Mouse (Mus musculus) embryonic fibroblast, embryonic 13.5 days (primary cell): ENCODE data around the gene Med12l. TPM values are rescaled to one million over a fixed set of nuclear protein-coding genes. Genes with fewer than 3 reads are reported as not detected.

Experiments
- H3K27ac ChIP-seq: 2 replicates; pipeline ENCODE4 v1.5.1; 2012; ENCODE audit warnings: low read length, control low read depth, inconsistent platforms; ENCODE audit not compliant: insufficient read depth
- H3K4me1 ChIP-seq: 2 replicates; pipeline ENCODE4 v1.6.1; 2011; ENCODE audit warnings: low read length; ENCODE audit not compliant: control insufficient read depth, insufficient read depth
- H3K4me3 ChIP-seq: 2 replicates; pipeline ENCODE4 v1.5.1; 2011; ENCODE audit warnings: mild to moderate bottlenecking, control low read depth, low read length; ENCODE audit not compliant: insufficient read depth
- CTCF ChIP-seq: IDR thresholded peaks from 2 replicates; pipeline ENCODE4 v1.5.1; 2011; ENCODE audit warnings: mild to moderate bottlenecking, control low read depth, low read length, moderate library complexity, borderline replicate concordance; ENCODE audit not compliant: insufficient read depth
- POLR2A ChIP-seq: IDR thresholded peaks from 2 replicates; pipeline ENCODE4 v1.6.1; 2011; ENCODE audit warnings: low read depth, mild to moderate bottlenecking, control low read depth, low read length, moderate library complexity
- polyA plus RNA-seq: library from polyadenylated mRNA; stranded (reverse); fragments of >200 nt; gene quantifications from 2 replicates; pipeline ENCODE4 v1.2.4, GENCODE M21; 2011; ENCODE audit warnings: low read depth; ENCODE audit not compliant: missing spikeins, insufficient read length

The Med12l gene
- polyA plus RNA-seq, 1 experiment: 0.97 TPM

DNA sequence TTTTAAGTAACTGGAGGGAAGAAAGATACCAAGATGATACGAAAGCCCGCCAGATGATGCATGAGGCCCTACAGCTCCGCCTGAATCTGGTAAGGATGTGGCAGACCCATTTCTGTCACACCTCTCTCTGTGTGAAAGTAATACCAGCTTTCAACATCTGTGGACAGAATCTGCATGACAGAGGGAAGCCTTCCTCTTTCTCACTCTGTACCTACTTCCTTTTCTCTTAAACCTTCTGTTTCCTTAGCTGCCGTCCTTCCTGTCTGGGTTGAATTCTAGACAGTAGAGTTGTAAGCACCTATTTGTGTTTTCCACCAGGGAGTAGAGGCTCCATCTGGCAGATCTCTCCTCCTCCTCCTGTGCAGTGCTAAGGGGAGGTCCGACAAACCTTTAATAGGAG is 255.1 kb downstream of the Med12l start:
- no peak overlapping the region for H3K4me3 ChIP-seq
- TF ChIP-seq CTCF (no peak), POLR2A (no peak)
- no peaks in the 10 kb centered on the region for H3K4me1 ChIP-seq
- H3K27ac ChIP-seq: no peak overlapping the region

DNA sequence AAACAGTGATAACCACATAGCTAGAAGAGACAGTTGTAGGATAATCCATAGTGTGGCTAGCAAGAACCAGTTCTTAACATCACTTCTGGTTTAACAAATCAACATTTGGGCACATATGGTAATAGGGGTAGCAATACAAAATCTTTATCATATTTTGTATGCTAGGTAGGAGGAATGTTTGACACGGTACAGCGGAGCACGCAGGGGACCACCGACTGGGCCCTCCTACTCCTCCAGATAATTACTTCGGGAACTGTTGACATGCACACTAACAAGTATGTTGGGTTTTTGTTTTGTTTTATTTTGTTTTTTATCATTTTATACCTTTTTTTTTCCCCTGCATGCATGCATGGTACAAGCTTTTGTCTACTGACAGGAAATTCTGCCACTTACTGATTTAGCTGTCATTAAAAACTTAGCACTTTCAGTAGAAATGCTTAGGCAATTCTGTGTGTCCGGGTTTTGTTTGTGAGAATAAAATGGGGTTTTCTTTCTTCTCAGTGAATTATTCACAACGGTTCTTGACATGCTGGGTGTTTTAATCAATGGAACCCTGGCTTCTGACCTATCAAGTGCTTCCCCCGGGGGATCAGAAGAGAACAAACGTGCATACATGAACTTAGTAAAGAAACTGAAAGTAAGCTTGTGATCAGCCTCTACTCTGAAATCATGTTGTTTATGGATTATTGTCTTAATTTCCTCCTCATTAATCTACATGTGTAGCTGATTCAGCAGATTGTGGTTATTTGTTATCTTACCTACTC is 256.3 kb downstream of the Med12l start:
- TF ChIP-seq CTCF (no peak), POLR2A (no peak)
- H3K4me3 ChIP-seq: no peak overlapping the region
- no peak overlapping the region for H3K27ac ChIP-seq
- H3K4me1 ChIP-seq: no peaks in the 10 kb centered on the region

DNA sequence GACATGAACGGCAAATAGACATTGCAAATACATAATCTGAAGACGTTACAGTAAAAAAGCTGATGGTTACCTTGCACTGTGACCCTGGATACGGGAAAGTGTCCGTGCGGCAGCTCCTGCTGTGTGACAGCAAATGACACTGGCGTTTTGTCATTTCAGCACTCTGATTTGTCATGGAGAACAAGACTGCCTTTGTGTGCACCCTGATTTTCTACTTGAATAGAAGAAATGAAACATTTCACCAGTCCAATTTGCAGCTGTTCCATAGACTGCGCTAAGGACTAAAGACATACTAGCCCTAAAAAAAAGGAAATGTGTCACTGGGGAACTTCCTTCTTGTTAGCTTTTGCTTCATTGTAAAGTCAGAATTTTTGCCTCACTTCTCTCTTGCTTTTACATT is 257.1 kb downstream of the Med12l start, which contains the start of gene P2ry12:
TSS of gene P2ry12 (minus strand) at position 168 of the 400 bp plus-strand sequence.
- no peaks in the 10 kb centered on the region for H3K4me1 ChIP-seq
- no peak for TF ChIP-seq POLR2A
- no peak for TF ChIP-seq CTCF
- H3K27ac ChIP-seq: no peak within 1 kb of the TSS
- no peak within 1 kb of the TSS for H3K4me3 ChIP-seq

DNA sequence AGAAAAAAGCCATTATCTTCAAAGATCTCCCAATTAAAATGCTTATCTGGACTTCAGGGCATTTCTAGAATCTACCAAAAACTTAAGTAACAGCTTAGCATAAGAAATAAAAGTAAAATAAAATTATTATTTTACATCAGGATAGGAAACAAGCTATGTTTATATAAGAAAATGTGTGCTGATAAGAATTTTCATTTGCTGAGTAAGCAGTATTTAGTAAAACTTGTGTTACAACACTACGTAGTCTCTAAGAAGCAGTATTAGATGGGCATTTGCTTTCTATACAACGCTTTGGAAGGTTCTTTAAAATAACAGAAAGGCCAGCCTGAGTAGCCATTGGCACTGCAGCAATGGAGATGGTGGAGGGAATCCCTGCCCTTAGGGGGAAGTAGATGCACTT is 257.8 kb downstream of the Med12l start:
- TF ChIP-seq POLR2A (no peak), CTCF (no peak)
- no peak overlapping the region for H3K27ac ChIP-seq
- no peak overlapping the region for H3K4me3 ChIP-seq
- H3K4me1 ChIP-seq: no peaks in the 10 kb centered on the region

DNA sequence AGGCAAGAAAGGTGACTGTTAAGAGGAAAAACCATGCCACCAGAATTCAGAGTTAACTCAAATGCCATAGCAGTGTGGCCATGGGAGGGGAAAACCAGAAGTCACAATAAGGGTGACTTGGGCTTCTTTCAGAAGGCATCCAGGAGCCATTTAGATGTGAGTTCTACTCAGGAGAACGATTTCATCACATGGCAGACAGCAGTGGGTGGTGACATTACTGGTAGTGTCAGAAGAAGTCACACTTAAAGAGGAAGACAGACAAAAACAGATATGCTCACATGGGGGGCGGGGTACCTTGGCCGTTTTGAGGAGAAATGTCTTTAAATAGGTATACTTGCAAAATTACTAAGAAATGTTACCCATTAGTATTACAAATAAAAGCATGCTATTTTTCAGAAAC is 258.4 kb downstream of the Med12l start:
- no peaks in the 10 kb centered on the region for H3K4me1 ChIP-seq
- TF ChIP-seq CTCF: no peak
- no peak for TF ChIP-seq POLR2A
- no peak overlapping the region for H3K27ac ChIP-seq
- no peak overlapping the region for H3K4me3 ChIP-seq

DNA sequence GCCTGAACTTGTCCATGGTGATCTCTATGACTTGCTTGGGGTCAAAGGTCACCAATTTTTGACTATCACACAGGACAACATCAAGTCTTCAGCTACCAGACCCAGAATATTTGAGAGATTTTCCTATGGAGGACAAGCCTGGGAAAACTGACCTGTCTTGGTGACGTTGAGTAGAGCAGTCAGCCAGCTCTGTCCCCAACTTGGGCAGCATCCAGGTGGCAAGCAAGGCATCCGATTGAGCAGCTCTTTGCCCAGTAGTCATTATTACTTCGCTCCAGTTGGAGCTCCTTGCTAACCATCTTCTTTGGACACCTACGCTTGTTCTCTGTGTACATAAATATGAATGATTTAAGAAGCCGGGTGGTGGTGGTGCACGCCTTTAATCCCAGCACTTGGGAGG is 265.2 kb downstream of the Med12l start:
- Histone ChIP-seq H3K4me1 (no peaks in the 10 kb centered on the region), H3K27ac (no peak overlapping the region), H3K4me3 (no peak overlapping the region)
- TF ChIP-seq POLR2A (no peak), CTCF (no peak)

DNA sequence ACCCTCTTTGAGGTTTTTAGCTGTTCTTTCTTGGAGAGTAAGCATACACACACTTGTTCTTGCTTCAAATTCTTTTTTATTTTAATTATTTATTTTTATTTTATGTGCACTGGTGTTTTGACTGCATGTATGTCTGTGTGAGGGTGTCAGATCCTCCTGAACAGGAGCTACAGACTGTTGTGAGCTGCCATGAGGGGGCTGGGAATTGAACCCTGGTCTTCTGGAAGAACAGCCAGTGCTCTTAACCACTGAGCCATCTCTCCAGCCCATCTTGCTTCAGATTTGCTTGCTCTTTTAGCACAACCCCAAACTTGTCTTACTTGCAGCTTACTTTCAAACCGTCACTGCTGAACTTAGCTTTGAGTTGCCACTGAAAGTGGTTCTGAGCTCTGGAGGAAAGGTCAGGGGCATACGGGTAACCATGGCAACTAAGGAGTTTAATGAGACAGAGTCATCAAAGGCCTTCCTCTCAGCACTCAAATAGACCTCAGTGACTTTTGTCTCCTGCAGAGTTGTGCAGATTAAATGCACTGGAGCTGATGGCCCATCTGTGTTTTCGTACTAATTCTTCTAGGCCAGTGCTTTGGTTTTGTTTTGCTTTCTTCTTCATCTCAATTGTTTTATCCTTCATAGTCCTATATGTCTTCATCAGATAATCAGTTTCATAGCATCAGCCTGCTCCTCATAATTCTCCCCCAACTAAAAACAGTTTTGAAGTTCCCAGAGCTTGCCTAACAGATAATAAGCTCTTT is 272.1 kb downstream of the Med12l start:
- Histone ChIP-seq H3K4me1 (peaks cover 10% of the 10 kb centered on the region), H3K27ac (no peak overlapping the region), H3K4me3 (no peak overlapping the region)
- no peak for TF ChIP-seq POLR2A
- no peak for TF ChIP-seq CTCF

DNA sequence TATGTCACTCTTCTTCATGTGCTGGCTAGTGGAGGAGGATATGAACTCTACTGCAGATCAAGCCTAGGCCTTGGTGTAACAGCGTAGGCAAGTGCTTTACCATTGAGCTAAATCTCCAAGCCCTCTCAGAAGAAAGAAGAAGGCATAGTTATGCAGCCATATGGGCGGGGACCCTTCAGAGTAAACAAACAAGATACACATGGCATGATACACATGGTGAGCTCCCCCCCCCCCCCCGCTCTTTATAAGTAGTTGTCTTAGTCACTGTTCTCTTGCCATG is 272.6 kb downstream of the Med12l start:
- Histone ChIP-seq H3K4me1 (peaks cover 10% of the 10 kb centered on the region), H3K4me3 (no peak overlapping the region), H3K27ac (no peak overlapping the region)
- TF ChIP-seq POLR2A (no peak), CTCF (no peak)

DNA sequence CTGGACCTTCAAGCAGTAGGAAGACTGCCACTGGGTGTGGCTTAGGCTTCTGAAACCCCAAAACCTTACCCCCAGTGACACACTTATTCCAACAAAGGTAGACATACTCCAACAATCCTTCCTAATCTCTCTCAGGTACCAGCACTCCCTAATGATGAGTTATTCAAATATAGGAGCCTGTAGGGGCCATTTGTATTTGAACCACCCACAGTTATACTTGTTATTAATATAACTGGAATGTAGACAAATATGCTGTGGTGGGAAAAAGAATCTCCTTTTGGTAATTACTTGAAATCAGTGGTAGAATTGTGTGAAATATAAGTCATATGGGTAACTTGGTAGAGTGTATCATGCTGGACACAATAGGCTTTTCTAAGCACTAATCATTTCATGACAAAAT is 273.0 kb downstream of the Med12l start:
- H3K27ac ChIP-seq: no peak overlapping the region
- H3K4me3 ChIP-seq: no peak overlapping the region
- peaks cover 10% of the 10 kb centered on the region for H3K4me1 ChIP-seq
- TF ChIP-seq POLR2A (no peak), CTCF (no peak)

DNA sequence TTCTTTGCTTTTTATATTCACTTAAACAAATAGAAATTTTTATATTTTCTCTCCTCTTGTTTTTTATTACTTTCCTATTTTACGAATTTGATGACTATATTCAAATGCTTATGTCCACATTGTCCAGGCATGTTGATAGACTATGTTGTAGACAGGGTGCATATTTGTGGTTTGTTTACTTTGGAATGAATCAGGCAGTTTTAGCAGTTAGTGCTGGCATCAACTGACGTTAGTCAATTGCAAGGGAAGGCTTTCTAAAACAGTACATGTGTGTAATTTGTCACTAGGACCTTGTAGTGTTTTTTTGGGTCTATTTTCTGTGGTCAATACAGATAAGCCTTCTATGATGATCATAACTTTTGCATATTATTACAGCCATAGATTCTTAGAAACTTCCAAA is 284.9 kb downstream of the Med12l start:
- TF ChIP-seq POLR2A (no peak), CTCF (no peak)
- no peak overlapping the region for H3K4me3 ChIP-seq
- no peak overlapping the region for H3K27ac ChIP-seq
- peaks cover 2% of the 10 kb centered on the region; the same call in 1 of the 2 replicates for H3K4me1 ChIP-seq

DNA sequence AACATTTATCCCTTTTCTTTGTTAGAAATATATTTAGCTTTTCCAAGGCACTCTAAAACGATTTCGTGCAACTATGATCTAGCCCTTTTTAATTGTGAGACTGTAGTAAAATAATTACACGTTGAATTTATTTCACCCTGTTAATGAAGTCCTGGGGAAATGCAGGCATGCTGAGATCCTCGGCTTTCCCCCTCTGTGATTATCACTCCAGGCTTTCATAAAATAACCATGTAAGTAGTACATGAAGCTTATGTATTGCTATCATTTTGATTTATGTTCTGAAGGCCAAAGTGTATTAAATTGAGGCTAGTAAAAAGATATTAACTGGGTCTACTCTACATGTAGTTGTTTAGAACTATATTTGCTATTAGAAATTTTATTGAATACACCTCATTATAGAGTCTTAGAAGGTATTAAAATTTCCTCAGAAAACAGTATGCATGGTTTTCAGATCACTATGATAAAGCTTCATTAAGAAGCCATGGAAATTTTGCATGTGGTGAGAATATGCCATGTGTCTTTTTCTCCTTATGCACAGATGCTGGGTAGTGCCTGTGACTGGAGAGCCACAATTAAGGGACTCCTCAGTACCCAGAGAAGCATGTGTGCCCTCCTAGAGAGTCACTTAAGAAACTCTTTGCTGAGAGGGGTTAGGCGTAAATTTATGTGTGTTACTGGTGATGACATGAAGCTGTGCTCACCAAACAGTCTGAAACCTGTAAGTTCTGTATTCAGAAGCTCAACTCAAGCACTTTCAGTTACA is 288.0 kb downstream of the Med12l start:
- Histone ChIP-seq H3K4me3 (no peak overlapping the region), H3K27ac (no peak overlapping the region), H3K4me1 (peaks cover 6% of the 10 kb centered on the region)
- TF ChIP-seq POLR2A (no peak), CTCF (no peak)
